Mouse (Mus musculus) regulatory T cell (primary cell): Measurements from ENCODE around the gene Kcnh2.

ENCODE experiments used
- in situ Hi-C: fragments of 300-600 bp; cut with MboI, MseI; formaldehyde crosslinking; loops from one replicate; pipeline ENCODE4 v1.15.1; 2025; ENCODE audit warnings: high pct_unique_total_duplicates

The Kcnh2 gene

DNA sequence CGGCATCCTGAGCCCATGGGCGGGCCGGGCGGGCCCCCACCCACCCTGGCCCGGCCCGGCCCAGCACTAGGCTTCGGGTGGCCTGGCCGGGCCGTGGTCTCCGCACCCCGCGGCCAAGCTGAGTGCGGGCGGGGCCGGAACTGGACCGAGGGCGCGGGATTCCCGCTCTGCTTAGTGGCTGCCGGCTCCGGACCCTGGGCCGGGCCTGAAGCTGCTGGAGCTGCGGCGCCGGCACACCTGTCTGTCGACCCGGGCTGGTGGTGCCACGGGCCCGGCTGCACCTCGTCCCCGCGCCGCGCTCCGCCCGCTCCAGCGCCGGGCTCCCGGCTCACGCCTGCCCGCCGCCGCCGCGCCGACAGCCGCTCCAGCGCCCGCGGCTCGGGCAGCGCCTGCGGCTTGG lies at the start of gene Kcnh2:
Gene Kcnh2, minus strand, starts transcription at position 327 of the 400 bp plus-strand sequence.
- in situ Hi-C loops: no loop called here

DNA sequence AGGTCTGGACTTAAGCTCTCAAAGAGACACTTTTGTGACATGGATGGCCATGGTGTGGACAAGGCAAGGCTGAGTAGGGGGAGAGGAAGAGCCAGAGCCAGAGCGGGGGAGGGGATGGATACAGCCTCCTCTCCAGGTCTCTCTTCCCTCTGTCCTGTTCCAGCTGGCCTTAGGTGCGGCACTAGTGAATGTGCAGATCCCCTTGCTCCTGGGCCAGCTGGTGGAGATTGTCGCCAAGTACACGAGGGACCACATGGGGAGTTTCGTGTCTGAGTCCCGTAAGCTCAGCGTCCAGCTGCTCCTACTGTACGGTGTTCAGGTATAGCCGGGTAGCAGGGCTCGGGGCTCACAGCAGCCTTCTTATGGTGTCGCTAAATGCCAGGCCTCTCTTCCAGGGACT lies 49.0 kb upstream of the Kcnh2 start:
- in situ Hi-C loops: no loop called here

DNA sequence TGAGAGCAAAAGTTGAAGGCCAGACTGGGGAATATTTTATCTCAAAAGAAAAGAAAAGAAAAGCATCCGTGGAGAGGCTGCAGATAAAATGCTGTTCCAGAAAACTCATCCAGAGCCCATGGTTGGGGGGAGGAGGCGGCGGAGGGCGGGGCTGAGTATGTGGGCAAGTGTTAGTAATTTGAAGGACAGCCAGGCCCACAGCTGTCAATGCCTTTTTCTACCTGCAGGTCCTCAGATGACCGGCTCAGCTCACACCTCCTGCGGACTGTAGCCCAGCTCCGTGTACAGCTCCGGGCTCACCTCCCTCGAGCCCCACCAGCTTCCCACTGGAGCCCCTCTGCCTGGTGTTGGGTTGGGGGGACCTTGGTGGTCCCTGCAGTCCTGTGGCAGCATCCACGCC lies 48.3 kb upstream of the Kcnh2 start:
- in situ Hi-C loops: loop anchor here (10.0 kb wide), 2 partner anchors 285 to 605 kb away; partner anchors contain the start of gene Nub1

DNA sequence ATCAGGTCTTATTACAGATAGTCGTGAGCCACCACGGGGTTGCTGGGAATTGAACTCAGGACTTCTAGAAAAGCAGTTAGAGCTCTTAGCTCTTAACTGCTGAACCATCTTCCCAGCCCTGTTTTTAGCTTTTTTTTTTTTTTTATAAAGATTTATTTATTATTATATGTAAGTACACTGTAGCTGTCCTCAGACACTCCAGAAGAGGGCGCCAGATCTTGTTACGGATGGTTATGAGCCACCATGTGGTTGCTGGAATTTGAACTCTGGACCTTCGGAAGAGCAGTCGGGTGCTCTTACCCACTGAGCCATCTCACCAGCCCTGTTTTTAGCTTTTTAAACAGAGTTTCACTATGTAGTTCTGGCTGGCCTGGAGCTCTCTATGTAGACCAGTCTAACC lies 44.9 kb upstream of the Kcnh2 start:
- in situ Hi-C loops: loop anchor here (10.0 kb wide), 2 partner anchors 289 to 601 kb away; partner anchors contain the start of gene Nub1

DNA sequence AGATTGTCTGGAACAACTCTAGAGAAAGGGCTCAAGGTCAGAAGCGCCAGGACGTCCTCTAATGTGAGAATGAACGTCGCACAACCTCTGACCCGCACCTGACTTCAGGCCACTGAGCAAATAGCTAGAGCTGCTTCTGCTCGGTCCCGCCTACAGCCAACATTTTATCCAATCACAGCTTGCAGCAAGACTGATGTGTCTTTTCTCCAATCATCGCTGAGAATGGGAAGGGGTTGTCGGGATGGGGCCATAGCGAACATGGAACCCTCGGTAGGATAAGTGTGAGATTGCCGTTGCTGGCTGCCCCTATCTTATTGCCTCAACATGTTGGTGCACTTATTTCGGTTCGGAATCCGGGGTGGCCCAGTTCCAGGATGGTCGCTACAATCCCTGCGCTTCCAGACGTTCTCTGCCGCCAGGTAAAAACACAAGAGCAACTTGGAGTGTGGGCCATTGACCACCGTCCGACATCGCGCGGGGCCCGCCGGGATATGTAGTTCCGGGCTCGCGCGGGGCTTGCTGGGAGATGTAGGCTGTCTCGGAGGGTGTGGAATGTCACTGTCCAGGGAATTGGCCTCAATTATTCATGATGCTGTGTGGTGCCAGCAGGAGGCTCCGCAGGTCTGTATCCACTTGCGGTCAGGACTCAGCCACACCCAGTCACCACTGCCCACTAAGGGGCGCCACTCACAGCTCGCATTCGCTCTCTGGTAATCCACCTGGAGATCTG lies 42.9 kb upstream of the Kcnh2 start:
- in situ Hi-C loops: loop anchor here (10.0 kb wide), 2 partner anchors 290 to 600 kb away; partner anchors contain the start of gene Nub1

DNA sequence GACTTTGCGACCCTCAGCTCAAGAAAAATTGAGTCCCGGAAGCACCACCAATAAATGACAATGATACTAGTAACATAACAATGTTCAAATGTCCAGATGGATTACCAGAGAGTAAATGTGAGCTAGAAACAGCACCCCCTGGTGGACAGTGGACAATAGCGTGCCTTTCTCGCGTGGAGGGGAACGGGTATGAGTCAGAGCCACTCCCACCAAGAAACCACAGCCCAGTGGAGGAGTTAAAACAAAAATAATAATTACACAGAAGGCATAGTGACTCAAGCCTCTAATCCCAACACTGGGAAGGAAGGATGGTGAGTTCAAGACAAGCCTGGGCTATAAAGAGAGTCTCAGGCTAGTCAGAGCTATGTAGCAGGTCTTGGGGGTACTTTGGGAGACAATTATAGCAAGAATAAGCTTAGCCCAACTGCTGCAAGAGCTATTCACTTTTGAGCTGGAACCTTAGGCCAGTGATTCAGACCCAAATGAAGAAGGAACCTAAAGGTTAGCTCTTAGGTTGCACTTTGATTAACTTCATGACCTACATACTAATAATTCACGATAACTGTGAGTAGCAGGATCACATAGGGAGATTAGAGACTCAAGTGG lies 42.1 kb upstream of the Kcnh2 start, which contains the start of gene Abcb8:
Gene Abcb8, plus strand, starts transcription at position 272 of the 606 bp plus-strand sequence.
- in situ Hi-C loops: loop anchor here (10.0 kb wide), 2 partner anchors 291 to 599 kb away; partner anchors contain the start of gene Nub1

DNA sequence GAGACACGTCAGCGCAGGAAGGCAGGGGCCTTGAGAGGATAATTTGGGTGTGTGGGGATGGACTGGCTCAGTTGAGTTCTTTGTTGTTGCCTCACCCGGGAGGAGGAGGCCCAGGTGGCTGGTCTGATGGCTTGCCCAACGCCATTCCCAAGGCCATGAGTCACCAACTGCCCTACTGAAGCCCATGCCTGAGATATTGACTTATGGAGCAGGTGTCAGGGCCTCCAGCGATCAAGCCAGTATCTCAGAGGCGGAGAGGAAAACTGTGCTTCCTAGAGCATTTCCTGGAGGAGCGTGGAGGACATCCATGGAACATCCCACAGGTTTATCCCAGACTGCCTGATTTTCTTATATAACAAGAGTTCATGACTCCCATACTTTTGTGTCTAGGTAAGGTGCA lies 41.3 kb upstream of the Kcnh2 start:
- in situ Hi-C loops: loop anchor here (10.0 kb wide), 2 partner anchors 292 to 598 kb away; partner anchors contain the start of gene Nub1

DNA sequence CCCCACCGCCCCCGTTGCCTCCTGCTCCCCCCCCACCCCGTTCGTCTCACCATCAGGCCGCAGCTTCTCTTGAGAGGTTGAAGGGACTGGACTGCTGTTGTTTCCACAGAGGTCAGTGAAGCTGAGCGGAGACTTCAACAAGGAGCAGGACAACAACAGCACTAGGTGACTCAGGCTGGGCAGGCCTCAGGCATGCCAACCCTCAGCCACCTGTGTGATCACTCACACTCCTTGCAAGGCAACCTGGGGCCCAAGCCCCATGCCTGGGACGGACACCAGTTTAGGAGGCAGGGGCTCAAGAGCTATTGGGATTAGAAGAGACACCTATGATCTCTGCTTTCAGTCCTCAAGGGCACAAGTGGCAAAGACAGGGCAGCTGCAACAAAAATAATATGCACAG lies 40.5 kb upstream of the Kcnh2 start, which contains the start of gene Atg9b:
Gene Atg9b, minus strand, starts transcription at position 280 of the 400 bp plus-strand sequence.
- in situ Hi-C loops: loop anchor here (10.0 kb wide), 2 partner anchors 293 to 597 kb away; partner anchors contain the start of gene Nub1

DNA sequence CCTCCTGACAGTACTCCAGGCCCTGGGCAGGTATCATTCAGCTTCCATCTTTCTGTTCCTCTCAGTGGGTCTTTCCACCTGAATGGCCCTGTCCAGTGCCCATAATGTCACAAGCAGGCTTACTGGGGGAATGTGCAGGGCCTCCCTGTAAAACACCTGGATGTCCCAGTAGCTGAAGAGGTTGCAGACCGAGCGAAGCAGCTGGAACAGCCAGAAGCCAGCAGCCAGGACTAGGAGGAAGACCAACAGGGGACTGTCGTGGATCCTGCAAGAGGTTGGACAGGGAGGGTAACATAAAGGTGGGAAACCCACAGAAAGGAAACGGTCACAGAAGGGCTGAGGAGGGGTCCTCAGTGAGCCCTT lies 38.2 kb upstream of the Kcnh2 start:
- in situ Hi-C loops: loop anchor here (10.0 kb wide), 2 partner anchors 295 to 595 kb away; partner anchors contain the start of gene Nub1

DNA sequence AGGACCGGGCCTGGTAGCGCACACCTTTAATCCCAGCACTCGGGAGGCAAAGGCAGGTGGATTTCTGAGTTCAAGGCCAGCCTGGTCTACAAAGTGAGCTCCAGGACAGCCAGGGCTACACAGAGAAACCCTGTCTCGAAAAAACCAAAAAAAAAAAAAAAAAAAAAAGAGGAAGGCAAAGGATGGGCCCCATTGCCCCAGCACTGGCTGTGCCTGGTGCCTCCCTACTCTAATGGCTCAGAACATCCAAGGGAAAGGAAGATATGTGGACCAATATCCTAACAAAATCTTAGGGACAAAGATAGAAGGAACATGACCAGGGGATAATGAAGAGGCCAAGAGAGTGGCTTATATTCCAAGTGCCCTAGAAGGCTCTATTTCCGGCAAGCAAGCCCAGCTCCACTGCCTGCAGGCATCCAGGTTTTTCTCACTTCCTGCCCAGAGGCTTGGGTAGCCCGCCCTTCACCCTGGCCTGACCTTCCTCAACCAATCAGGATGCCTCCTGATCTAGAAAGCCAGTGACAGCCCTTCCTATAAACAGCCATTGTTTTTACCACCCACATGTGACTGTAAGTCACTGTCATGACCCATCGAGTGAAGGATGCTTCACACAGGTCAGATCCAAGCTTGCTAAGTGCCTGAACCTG lies 37.7 kb upstream of the Kcnh2 start:
- in situ Hi-C loops: no loop called here

DNA sequence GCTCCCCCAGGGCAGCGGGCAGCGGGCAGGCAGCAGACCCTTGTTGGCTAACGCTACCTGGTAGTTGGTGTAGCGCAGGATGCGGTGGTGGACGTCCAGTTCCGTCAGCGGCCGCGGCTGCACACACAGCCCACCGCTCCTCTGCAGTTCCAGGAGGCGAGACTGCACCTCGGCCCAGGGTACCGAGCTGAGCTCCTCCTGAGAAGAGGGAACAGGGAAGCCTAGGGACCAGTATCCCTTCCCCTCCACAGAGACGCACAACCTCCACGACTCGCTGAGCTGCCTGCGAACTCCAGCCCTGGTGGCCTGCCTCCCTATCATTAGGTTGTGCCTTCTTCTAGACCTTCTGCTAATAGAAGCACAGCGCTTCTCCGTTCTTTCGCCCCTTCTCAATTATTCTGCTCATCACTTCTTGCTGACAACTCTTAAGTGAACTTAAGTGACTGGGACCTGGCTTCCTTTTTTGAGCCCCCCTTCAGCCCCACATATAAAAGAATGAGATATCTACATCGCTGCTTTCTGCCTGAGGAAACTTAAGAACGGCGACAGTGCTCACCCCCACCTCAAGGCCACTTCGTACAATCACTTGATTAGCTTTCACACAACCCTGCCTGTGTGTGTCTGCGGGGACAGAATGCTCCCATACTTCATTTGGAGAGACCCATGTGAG lies 37.0 kb upstream of the Kcnh2 start:
- in situ Hi-C loops: no loop called here

DNA sequence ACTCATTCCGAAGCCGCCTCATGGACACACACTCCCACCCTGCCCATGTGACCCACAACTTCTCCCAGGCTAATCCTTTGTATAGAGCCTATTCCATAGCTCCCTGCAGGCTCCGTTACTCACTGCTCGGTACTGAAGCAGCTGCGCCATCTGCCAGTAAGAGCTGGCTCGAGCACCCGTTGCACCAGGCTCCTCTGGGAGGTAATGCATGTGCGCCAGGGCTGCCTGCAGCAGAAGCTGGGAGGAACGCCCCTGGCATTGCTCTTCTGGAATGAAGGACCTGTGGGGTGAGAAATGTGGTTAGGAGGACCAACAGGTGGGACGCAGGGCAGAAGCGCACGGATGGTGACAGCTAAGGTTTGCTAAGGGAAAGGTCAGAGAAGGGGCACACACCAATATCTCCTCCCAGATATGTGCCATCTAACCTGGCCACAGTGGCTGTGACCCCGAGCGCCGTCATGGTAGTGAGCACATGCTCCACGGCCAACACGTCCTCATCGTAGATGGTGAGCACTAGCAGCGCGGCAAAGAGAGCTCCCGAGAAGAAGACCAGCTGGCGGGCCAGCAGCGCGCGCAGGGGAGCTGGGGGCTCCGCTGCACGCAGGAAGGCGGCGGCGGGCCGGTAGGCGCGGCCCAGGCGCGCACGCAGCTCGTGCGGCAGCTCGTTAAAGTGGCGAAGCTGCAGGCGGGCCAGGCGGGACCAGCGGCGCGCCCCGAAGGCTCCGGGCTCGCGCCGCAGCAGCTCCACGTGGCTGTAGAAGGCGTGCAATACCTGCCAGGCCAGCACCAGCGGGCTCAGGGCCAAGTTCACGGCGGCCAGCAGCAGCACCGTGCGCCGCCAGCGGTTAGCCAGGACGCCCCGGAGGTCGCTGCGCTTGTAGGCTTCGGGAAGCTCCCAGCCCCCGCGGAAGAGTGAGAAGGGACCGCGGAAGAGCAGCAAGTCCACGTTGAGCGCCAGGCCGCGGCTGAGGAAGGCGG lies 36.1 kb upstream of the Kcnh2 start:
- in situ Hi-C loops: no loop called here

DNA sequence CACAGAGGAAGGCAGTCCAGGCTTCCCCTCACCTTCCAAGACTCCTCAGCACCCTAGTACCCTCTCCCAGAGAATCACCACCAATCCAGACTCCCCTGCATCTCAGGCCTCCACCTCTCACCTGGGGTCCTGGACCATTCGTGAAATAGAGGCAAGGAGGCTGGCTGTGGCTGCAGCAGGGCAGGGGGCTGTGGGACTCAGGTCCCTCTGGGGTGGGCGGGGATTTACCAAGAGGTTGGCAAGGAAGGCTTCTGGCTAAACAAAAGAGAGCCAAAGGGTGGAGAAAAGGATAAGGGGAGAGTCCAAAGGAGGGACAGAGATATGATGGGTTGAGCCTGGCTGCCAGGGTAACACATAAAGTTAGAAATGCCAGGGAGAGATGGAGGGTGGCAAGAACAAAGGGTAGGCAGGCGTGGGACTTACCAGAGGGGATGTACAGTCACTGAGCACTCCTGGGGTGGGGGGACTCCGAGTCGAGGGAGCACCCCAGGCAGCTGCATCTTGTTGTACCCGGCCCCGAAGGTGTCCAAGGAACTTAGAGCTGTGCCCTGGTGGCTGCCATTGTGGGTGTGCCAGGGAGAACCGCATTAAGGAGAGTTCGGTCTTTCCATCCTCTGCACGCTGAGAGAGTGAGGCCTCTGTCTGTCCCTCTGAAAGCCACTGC lies 34.6 kb upstream of the Kcnh2 start:
- in situ Hi-C loops: no loop called here

DNA sequence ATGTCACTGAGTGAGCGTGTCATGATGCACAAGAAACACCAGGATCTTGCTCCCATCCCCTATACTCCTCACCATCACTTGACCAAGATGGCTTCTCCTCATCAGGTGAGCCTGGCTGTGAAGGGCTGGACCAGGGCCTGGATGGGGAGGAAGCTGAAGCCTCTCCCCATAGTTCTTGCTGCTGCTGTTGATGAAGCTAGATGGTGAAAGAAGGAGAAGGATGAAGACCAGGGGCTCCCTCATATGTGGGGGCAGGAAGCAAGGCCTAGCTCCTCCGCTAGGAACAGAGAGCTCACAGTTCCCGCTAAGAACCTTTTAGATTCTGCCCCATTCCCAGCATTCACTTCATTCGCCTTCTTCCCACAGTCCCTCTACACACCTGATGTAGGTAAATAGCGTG lies 34.0 kb upstream of the Kcnh2 start:
- in situ Hi-C loops: no loop called here

DNA sequence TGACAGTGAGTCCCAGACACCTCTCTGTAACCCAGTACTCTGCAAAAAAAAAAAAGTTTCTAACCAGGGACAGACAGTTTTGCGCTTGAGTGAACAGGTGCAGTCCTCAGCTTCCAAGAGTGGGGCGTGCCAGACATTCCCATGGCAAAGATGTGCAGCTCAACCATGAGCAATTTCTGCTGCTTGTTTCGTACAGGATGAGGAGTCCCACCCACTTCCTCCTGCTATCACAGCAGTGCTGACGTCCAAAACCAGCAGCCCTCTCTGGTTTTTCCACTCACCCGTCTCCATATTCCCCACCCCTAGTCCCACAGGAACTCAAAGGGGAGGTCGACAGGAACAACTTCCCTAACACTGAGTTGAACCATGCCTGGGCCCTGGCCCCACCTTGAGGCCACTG lies 33.0 kb upstream of the Kcnh2 start:
- in situ Hi-C loops: no loop called here

DNA sequence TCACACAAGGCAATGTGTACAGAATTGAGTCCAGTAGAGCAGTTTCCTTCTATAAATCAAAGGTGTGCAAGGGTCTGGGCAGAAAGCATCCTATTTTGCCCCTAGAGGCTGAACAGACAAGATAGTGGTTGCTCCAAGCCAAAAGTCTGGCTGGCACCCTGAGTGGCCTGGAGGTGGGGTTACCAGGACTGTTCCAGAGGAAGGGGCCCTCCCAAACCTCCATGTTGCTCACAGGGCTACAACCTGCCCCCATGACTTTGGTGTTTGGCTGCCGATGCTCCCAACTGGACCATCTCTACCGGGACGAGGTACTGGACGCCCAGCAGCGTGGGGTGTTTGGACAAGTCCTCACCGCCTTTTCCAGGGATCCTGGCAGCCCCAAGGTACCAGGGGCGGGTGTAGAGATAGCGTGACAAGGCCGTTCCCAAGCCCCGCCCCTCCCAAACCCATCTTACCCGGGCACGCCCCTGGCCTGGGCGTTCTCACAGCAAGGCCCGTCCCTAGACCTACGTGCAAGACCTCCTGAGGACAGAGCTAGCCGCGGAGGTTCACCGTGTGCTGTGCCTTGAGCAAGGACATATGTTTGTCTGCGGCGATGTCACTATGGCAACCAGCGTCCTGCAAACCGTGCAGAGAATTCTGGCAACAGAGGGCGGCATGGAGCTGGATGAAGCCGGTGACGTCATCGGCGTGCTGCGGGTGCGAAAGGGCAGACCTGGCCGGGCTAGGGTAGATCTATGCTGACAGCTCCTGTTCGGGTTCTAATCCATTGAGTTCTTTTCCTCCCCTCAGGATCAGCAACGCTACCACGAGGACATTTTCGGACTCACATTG lies 31.8 kb upstream of the Kcnh2 start:
- in situ Hi-C loops: no loop called here

DNA sequence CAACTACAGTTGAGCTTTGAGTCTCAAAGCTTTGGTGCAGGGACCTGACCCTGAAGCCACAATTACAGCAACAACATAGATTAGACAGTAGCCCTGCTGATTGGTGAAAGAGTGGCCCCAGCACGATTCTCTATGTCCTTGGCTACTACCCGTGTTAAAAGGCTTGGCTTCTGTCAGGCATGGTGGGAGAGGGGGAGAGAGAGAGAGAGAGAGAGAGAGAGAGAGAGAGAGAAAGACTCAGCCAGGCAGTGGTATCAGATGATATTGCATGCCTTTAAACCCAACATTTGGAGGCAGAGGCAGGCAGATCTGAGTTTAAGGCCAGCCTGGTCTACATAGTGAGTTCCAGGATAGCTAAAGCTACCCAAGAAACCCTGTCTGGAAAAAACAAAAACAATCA lies 30.6 kb upstream of the Kcnh2 start:
- in situ Hi-C loops: no loop called here

DNA sequence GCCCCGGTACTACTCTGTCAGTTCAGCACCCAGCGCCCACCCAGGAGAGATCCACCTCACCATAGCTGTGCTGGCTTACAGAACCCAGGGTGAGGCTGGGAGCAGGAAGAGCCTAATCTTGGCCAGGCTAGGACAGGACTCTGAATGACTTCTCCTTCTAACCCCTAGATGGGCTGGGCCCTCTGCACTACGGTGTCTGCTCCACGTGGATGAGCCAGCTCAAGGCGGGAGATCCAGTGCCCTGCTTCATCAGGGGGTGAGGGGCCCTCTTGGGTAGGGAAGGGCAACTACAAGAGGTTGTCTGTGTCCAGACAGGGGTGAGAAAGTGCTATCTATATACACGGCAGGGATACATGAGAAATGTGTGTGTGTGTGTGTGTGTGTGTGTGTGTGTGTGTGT lies 30.1 kb upstream of the Kcnh2 start:
- in situ Hi-C loops: no loop called here

DNA sequence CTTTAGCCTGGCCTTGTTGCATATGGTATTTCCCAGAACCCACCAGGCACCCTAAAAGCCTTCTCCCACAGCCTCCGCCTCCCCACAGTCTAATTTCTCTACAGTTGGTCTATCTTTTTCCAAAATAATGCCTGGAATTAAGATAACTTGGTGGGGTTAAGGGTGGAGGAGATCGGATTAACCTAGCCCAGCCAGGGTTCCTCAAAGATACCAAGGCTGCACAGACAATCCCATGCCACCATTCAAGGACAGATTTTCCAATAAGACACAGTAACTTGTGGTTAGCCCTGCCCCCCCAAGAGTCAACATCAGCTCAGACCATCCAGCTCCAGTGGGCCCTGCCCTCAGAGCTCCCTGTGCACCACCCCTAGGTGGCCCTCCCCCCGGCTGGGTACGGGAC lies 29.1 kb upstream of the Kcnh2 start:
- in situ Hi-C loops: no loop called here
